Mouse (Mus musculus) cerebellum, postnatal 10 days (tissue): ENCODE data around the gene Gm11111.

ENCODE experiments used
- DNase-seq, 2 experiments: peaks; one replicate each; pipeline ENCODE4 v3.0.0; 2021; ENCODE audit warnings: mixed read lengths in 2 of 2

Gene Gm11111

GRCm38 (mm10) chr5:98585915-98586314 lies 33.4 kb downstream of the Gm11111 start:
- DNase-seq = no peak
